Mouse (Mus musculus) adrenal gland, postnatal 36 days (tissue): ENCODE results near the gene Mrpl3. TPM values are rescaled to one million over a fixed set of nuclear protein-coding genes. Genes with fewer than 3 reads are reported as not detected.

Experiments used
- total RNA-seq, 2 experiments: library from RNA; stranded (reverse); gene quantifications; 2 replicates each; pipeline ENCODE4 v1.2.3; 2021

Mrpl3 gene
- total RNA-seq, 2 experiments from 2014 or later: 91.1 to 95.3 TPM

Other genes starting within 250 kb of the Mrpl3 start
- gene Nudt16, start 78.6 kb downstream of the Mrpl3 start, total RNA-seq: 10 to 100 TPM; 11.9 to 18.1 TPM
- gene 1700080E11Rik, start 91.9 kb downstream of the Mrpl3 start, total RNA-seq: not detected